Mouse (Mus musculus): ENCODE measurements around the gene Baz2b.

The Baz2b gene

GRCm38 (mm10) chr2:59993190-59993535, 216.5 kb downstream of the Baz2b start:
- no peak for DNase-seq

- DNase-seq: no peak
Measured at GRCm38 (mm10) chr2:59992488-59993189, 217.0 kb downstream of the Baz2b start.

GRCm38 (mm10) chr2:59991775-59992174, 217.9 kb downstream of the Baz2b start:
- DNase-seq: no peak

GRCm38 (mm10) chr2:59987521-59987920, 222.1 kb downstream of the Baz2b start:
- DNase-seq: no peak

- DNase-seq: no peak
Measured at GRCm38 (mm10) chr2:59979488-59980220, 230.0 kb downstream of the Baz2b start.

- DNase-seq: no peak
Measured at GRCm38 (mm10) chr2:59976680-59977079, 233.0 kb downstream of the Baz2b start.

- DNase-seq: no peak
Measured at GRCm38 (mm10) chr2:59975772-59976171, 233.9 kb downstream of the Baz2b start.

- no peak for DNase-seq
Measured at GRCm38 (mm10) chr2:59973962-59974361, 235.7 kb downstream of the Baz2b start.

- no peak for DNase-seq
Measured at GRCm38 (mm10) chr2:59973104-59973641, 236.5 kb downstream of the Baz2b start.

- no peak for DNase-seq
Measured at GRCm38 (mm10) chr2:59970511-59970910, 239.1 kb downstream of the Baz2b start.

- DNase-seq: no peak
Measured at GRCm38 (mm10) chr2:59969099-59969498, 240.5 kb downstream of the Baz2b start.

GRCm38 (mm10) chr2:59968593-59968992, 241.0 kb downstream of the Baz2b start:
- no peak for DNase-seq

GRCm38 (mm10) chr2:59966454-59966853, 243.2 kb downstream of the Baz2b start:
- no peak for DNase-seq

GRCm38 (mm10) chr2:59963011-59963410, 246.6 kb downstream of the Baz2b start:
- no peak for DNase-seq

GRCm38 (mm10) chr2:59962579-59962978, 247.1 kb downstream of the Baz2b start:
- no peak for DNase-seq

GRCm38 (mm10) chr2:59960495-59960772, 249.2 kb downstream of the Baz2b start:
- DNase-seq: no peak

GRCm38 (mm10) chr2:59959668-59960494, 249.8 kb downstream of the Baz2b start:
- DNase-seq: no peak

GRCm38 (mm10) chr2:59958543-59958942, 251.1 kb downstream of the Baz2b start:
- DNase-seq: no peak

GRCm38 (mm10) chr2:59955916-59956315, 253.7 kb downstream of the Baz2b start:
- DNase-seq: no peak

GRCm38 (mm10) chr2:59954791-59955190, 254.8 kb downstream of the Baz2b start:
- no peak for DNase-seq

- DNase-seq: no peak
Measured at GRCm38 (mm10) chr2:59952286-59953014, 257.2 kb downstream of the Baz2b start.

GRCm38 (mm10) chr2:59951706-59952105, 257.9 kb downstream of the Baz2b start:
- DNase-seq: no peak

GRCm38 (mm10) chr2:59951127-59951526, 258.5 kb downstream of the Baz2b start:
- no peak for DNase-seq

Data from kidney, adult 18-20 months (tissue).